ENCODE assay signal across 8 mouse cellular contexts in genomic region chr15:84065140-84065539, GRCm38 (mm10). TPM values are rescaled to one million over a fixed set of nuclear protein-coding genes. Genes with fewer than 3 reads are reported as not detected.
DNase-seq lines count a peak whose midpoint lies in the region; ATAC-seq and TF ChIP-seq lines count a peak whose summit lies in the region.
"Had no signal": no experiment of that assay in that cellular context is flagged by ENCODE, and none has a peak within 500 bp of the region (broad histone marks: within the 10 kb centered on the region; RNA-seq: fewer than 3 reads in every experiment).

Gene Efcab6 (minus strand): TSS chr15:84065379.

- 4% methylated on average over 23 of the region's 29 CpGs for WGBS in stomach, postnatal 0 days

- H3K27me3 ChIP-seq in E14TG2a.4 (ENCODE audit: insufficient read depth, low read length) = peaks cover 10% of the 10 kb centered on the region; the same call in 1 of the 2 replicates
- no peaks in the 10 kb centered on the region for H3K27me3 ChIP-seq in stomach, postnatal 0 days (ENCODE audit: control insufficient read depth, insufficient read depth, low read length)

- TF ChIP-seq CTCF in E14TG2a.4 (conservative IDR thresholded peaks at IDR 0.05; ENCODE audit: low read length) = no peak
- no peak for TF ChIP-seq CTCF in stomach, postnatal 0 days (IDR thresholded peaks at IDR 0.05; ENCODE audit: low read depth)

- no peak for TF ChIP-seq EP300 in stomach, postnatal 0 days (optimal IDR thresholded peaks at IDR 0.05)

- no peak within 1 kb of the TSS for H3K27ac ChIP-seq in stomach, postnatal 0 days (replicated peaks)

- no peaks in the 10 kb centered on the region for H3K9me3 ChIP-seq in E14TG2a.4 (ENCODE audit: low read length)
- no peaks in the 10 kb centered on the region for H3K9me3 ChIP-seq in stomach, postnatal 0 days (ENCODE audit: control insufficient read depth, low read length)

- H3K9ac ChIP-seq in stomach, postnatal 0 days (ENCODE audit: low read length) = no peak within 1 kb of the TSS

- no peak for ATAC-seq in stomach, postnatal 0 days (ENCODE audit: low FRiP score, low TSS enrichment)

- H3K4me2 ChIP-seq in stomach, postnatal 0 days (replicated peaks; ENCODE audit: low read depth) = peak within 1 kb of the TSS; percentile 27; the same call in 1 of the 2 replicates

- H3K36me3 ChIP-seq in E14TG2a.4 (ENCODE audit: insufficient read depth, low read length) = no peaks in the 10 kb centered on the region
- no peaks in the 10 kb centered on the region for H3K36me3 ChIP-seq in stomach, postnatal 0 days (ENCODE audit: control insufficient read depth, insufficient read depth, low read length)

- DNase-seq in ES-CJ7 (ENCODE audit: low read depth, low spot score) = peak; percentile 89
- DNase-seq in forelimb bud, embryonic 11.5 days (ENCODE audit: low read depth, low spot score) = peak; percentile 32
- DNase-seq in mesoderm, embryonic 11.5 days (ENCODE audit: low read depth, low spot score) = peak; percentile 56
- DNase-seq in stomach, postnatal 0 days (ENCODE audit: low spot score) = no peak
- DNase-seq in urinary bladder, postnatal 25 days (ENCODE audit: low spot score) = no peak
- no peak for DNase-seq in T-cell, adult 2 months (ENCODE audit: low spot score)

- peaks cover 44% of the 10 kb centered on the region for H3K4me1 ChIP-seq in E14TG2a.4 (replicated peaks; ENCODE audit: low read depth, low read length)
- H3K4me1 ChIP-seq in stomach, postnatal 0 days (replicated peaks; ENCODE audit: control insufficient read depth, insufficient read depth) = no peaks in the 10 kb centered on the region

- peak within 1 kb of the TSS; percentile 87 for H3K4me3 ChIP-seq in E14TG2a.4 (replicated peaks; ENCODE audit: low read length)
- no peak within 1 kb of the TSS for H3K4me3 ChIP-seq in stomach, postnatal 0 days (ENCODE audit: low read depth, low read length)
- H3K4me3 ChIP-seq: megakaryocyte, embryonic 14.5 days had no signal

RNA-seq across cellular contexts. Expression of gene Efcab6, which starts in this region (rescaled TPM):
- 0.07 and 0.22 TPM in 2 replicates for polyA plus RNA-seq in stomach, postnatal 0 days (2015; fragmentation: Nextera tagmentation; extraction: Ambion mirVana)

Comparison
In these comparisons a context has a peak if more than half of its experiments do, and no peak if none do; other contexts are left out.
1. DNase-seq: peak in ES-CJ7 (single experiment), forelimb bud, embryonic 11.5 days (single experiment) and mesoderm, embryonic 11.5 days (single experiment); none in stomach, postnatal 0 days (single experiment), urinary bladder, postnatal 25 days (single experiment) and T-cell, adult 2 months (single experiment).